Mouse (Mus musculus) embryonic facial prominence, embryonic 11.5 days (tissue): Measurements from ENCODE around the gene Cxcl17. TPM values are rescaled to one million over a fixed set of nuclear protein-coding genes. Genes with fewer than 3 reads are reported as not detected.
A peak's percentile ranks its signal among the peaks of the same experiment; 100 is the strongest.
"Not testable (repeated sequence)": the region's sequence is repeated elsewhere in the genome, so short reads cannot be mapped to it uniquely, and the experiment has no call there.

Experiments
- ATAC-seq: fragments of 200-750 bp; cut with Nextera tagmentation; replicated peaks from 2 replicates; pipeline ENCODE4 v1.8.0; 2017; ENCODE audit warnings: low read depth; ENCODE audit not compliant: insufficient number of reproducible peaks, low FRiP score, low TSS enrichment
- DNase-seq: peaks from one replicate; pipeline ENCODE4 v3.0.0-alpha.2; 2015; ENCODE audit warnings: low spot score
- H3K27ac ChIP-seq: fragments of 300-500 bp; sonication (generic); replicated peaks from 2 replicates; pipeline ENCODE4 v1.5.1; 2014; ENCODE audit warnings: mild to moderate bottlenecking, low read depth, low read length, control low read depth
- H3K27me3 ChIP-seq: fragments of 300-500 bp; sonication (generic); 2 replicates; pipeline ENCODE4 v1.6.1; 2014; ENCODE audit warnings: mild to moderate bottlenecking, low read length, moderate library complexity, mixed read lengths; ENCODE audit not compliant: control insufficient read depth, insufficient read depth
- H3K36me3 ChIP-seq: fragments of 300-500 bp; sonication (generic); replicated peaks from 2 replicates; pipeline ENCODE4 v1.6.1; 2014; ENCODE audit warnings: low read depth, mild to moderate bottlenecking, low read length, moderate library complexity, mixed read lengths; ENCODE audit not compliant: control insufficient read depth, insufficient read depth
- H3K4me1 ChIP-seq: fragments of 300-500 bp; sonication (generic); 2 replicates; pipeline ENCODE4 v1.6.1; 2014; ENCODE audit warnings: low read length, mixed read lengths; ENCODE audit not compliant: control insufficient read depth, insufficient read depth
- H3K4me2 ChIP-seq: fragments of 300-500 bp; sonication (generic); 2 replicates; pipeline ENCODE4 v1.6.1; 2014; ENCODE audit warnings: low read depth, mild to moderate bottlenecking, control low read depth, low read length, moderate library complexity
- H3K4me3 ChIP-seq: fragments of 300-500 bp; sonication (generic); 2 replicates; pipeline ENCODE4 v1.5.1; 2014; ENCODE audit warnings: low read depth, low read length, control low read depth
- H3K9ac ChIP-seq: fragments of 300-500 bp; sonication (generic); replicated peaks from 2 replicates; pipeline ENCODE4 v1.6.1; 2014; ENCODE audit warnings: mild to moderate bottlenecking, control low read depth, low read length
- H3K9me3 ChIP-seq: fragments of 300-500 bp; sonication (generic); replicated peaks from 2 replicates; pipeline ENCODE4 v1.6.1; 2016; ENCODE audit warnings: mild to moderate bottlenecking, low read length, inconsistent platforms, mixed read lengths; ENCODE audit not compliant: control insufficient read depth
- WGBS: fragments of 180-500 bp; shearing (Covaris S2); extraction: QIAGEN DNeasy Blood & Tissue Kit; methylation state at CpG from one replicate; pipeline ENCODE4 v1.1.7; 2014; 5-methylcytosine and 5-hydroxymethylcytosine counted together
- polyA plus RNA-seq: library from polyadenylated mRNA; unstranded; fragments of >200 nt; fragmentation: Nextera tagmentation; extraction: Ambion mirVana; gene quantifications from 2 replicates; pipeline ENCODE4 v1.2.1, GENCODE M21; 2014

Cxcl17 gene
- polyA plus RNA-seq, 1 experiment from 2014 or later = not detected

- Histone ChIP-seq H3K36me3 (no peaks in the 10 kb centered on the region), H3K27ac (no peak overlapping the region), H3K4me3 (no peak overlapping the region), H3K9me3 (no peaks in the 10 kb centered on the region), H3K27me3 (no peaks in the 10 kb centered on the region), H3K4me1 (no peaks in the 10 kb centered on the region; the same call in 1 of the 2 replicates), H3K4me2 (no peak overlapping the region), H3K9ac (no peak overlapping the region)
- WGBS = 89% methylated on average over 6 of the region's 6 CpGs
- ATAC-seq = no peak
- DNase-seq = no peak
Observed at GRCm38 (mm10) chr7:25432381-25432780, 19.7 kb upstream of the Cxcl17 start.

DNA sequence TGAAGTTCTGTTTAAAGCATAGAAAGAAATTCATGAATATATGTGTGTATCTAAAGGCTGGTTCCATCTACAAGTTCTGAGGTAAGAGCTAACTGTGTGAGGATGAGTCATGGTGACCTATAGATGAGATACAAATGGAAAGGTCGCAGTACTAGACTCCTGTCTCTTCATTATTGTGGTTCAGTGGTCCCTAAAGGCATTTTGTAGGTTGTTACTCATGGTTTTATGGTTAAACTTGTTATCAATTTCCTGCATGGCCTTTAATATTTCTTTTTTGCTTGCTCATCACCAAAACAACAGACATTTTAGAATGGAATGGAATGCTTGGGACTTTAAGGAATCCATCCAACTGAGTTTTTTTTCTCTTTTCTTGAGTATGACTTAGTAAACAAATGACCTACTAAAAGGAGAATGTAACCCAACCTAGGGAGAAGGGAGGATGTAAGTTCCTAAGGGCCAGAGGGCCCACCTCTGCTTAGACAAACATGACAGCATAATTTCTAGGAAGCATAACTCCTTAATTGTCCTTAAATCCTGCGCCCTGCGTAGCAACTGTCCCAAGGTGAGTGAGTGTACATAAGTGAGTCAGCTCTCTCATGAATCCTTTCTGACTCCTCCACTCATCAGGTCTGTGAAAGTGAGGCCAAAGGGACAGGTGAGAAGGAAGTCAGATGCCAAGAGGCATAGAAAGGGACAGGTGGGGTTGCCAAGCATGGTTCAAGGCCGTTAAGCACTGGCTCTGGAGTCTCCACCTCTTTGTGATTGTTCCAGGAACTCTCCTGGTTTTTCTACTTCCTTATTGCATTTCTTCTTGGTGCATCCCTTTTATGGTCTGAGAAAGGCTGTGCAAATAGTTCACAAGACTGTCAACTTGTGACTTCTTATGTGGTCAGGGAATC, 17.4 kb upstream of the Cxcl17 start:
- DNase-seq = no peak
- Histone ChIP-seq H3K4me2 (no peak overlapping the region), H3K36me3 (no peaks in the 10 kb centered on the region), H3K9me3 (no peaks in the 10 kb centered on the region), H3K9ac (no peak overlapping the region), H3K27ac (no peak overlapping the region), H3K27me3 (no peaks in the 10 kb centered on the region), H3K4me1 (no peaks in the 10 kb centered on the region; the same call in 1 of the 2 replicates), H3K4me3 (no peak overlapping the region)
- WGBS = 82% methylated on average over 4 of the region's 4 CpGs
- ATAC-seq = no peak

DNA sequence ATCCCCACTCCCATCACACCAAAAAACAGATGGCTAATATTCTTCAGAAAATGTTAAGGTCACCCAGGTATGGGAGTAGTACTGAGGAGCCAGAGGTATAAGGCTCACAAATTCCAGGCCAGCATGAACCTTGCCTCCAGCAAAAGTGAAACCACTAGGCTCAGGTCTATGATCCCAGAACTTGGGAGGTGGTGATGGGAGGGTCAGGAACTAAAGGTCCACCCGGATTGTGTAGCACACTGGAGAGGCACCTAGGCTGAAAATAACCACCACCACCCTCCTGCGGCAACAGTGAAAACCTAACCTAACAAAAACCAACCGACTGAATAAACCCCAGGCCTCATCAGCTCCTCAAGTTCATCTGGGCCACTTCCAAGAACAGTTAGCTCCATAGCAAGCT, 15.6 kb upstream of the Cxcl17 start:
- Histone ChIP-seq H3K4me3 (no peak overlapping the region), H3K27me3 (no peaks in the 10 kb centered on the region), H3K4me1 (no peaks in the 10 kb centered on the region; the same call in 1 of the 2 replicates), H3K27ac (no peak overlapping the region), H3K4me2 (no peak overlapping the region), H3K9ac (no peak overlapping the region), H3K9me3 (no peaks in the 10 kb centered on the region), H3K36me3 (no peaks in the 10 kb centered on the region)
- ATAC-seq (no peak), DNase-seq (no peak)
- WGBS = 90% methylated on average over 3 of the region's 3 CpGs

- Histone ChIP-seq H3K27ac (no peak overlapping the region), H3K36me3 (no peaks in the 10 kb centered on the region), H3K27me3 (peaks cover 3% of the 10 kb centered on the region), H3K9ac (no peak overlapping the region), H3K4me2 (no peak overlapping the region), H3K9me3 (no peaks in the 10 kb centered on the region), H3K4me3 (no peak overlapping the region), H3K4me1 (no peaks in the 10 kb centered on the region)
- ATAC-seq = no peak
- no peak for DNase-seq
- 81% methylated on average over 5 of the region's 5 CpGs for WGBS
Observed at GRCm38 (mm10) chr7:25427144-25427543, 14.5 kb upstream of the Cxcl17 start.

GRCm38 (mm10) chr7:25426380-25426779, 13.7 kb upstream of the Cxcl17 start:
- H3K27ac ChIP-seq, H3K9me3 ChIP-seq, ATAC-seq, H3K4me3 ChIP-seq, H3K4me2 ChIP-seq, H3K36me3 ChIP-seq, H3K4me1 ChIP-seq, H3K27me3 ChIP-seq, H3K9ac ChIP-seq, DNase-seq: not testable (repeated sequence)
- WGBS = 89% methylated on average over 4 of the region's 4 CpGs

GRCm38 (mm10) chr7:25424429-25424828, 11.7 kb upstream of the Cxcl17 start:
- H3K4me2 ChIP-seq = no peak overlapping the region
- no peaks in the 10 kb centered on the region for H3K36me3 ChIP-seq
- H3K9me3 ChIP-seq = no peaks in the 10 kb centered on the region
- no peak overlapping the region for H3K9ac ChIP-seq
- peak; percentile 92 for DNase-seq
- H3K27ac ChIP-seq = no peak overlapping the region
- 37% methylated on average over 4 of the region's 4 CpGs for WGBS
- peak; percentile 15; the same call in 1 of the 2 replicates for ATAC-seq
- H3K27me3 ChIP-seq = peaks cover 3% of the 10 kb centered on the region
- H3K4me3 ChIP-seq = no peak overlapping the region
- H3K4me1 ChIP-seq = no peaks in the 10 kb centered on the region

DNA sequence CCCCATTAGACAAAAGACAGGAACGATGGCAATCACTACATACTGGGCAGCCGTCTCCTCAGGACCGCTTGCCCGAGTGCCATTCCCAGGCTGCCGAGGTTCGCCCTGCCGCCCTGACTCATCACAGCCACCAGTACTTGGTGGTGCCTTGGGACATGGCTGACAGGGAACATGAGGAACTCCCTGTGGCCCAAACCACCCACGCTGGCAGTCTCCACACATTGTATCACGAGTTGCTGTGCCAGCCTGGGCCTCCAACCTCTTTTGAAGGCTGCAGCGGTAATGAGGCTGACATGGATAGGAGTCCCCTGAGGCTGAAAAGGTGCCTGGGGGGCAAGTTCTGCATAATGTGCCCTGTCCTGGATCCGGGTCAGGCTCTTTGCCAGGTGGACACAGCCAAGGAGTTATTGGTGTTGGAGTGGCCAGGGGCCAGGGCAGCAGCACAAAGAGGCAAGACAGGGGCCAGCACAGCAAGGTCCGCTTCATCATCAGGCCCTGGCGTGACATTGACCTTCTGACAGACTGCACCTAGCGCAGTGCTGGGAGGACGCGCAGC, 9.7 kb upstream of the Cxcl17 start:
- 68% methylated on average over 16 of the region's 16 CpGs for WGBS
- H3K9me3 ChIP-seq = no peaks in the 10 kb centered on the region
- H3K27ac ChIP-seq = no peak overlapping the region
- ATAC-seq (no peak), DNase-seq (no peak)
- H3K4me3 ChIP-seq = no peak overlapping the region
- H3K4me1 ChIP-seq = no peaks in the 10 kb centered on the region
- H3K36me3 ChIP-seq = no peaks in the 10 kb centered on the region
- peaks cover 3% of the 10 kb centered on the region for H3K27me3 ChIP-seq
- no peak overlapping the region for H3K9ac ChIP-seq
- H3K4me2 ChIP-seq = no peak overlapping the region

- Histone ChIP-seq H3K9ac (no peak overlapping the region), H3K4me1 (no peaks in the 10 kb centered on the region), H3K36me3 (no peaks in the 10 kb centered on the region), H3K27me3 (peaks cover 3% of the 10 kb centered on the region), H3K27ac (no peak overlapping the region), H3K9me3 (no peaks in the 10 kb centered on the region), H3K4me3 (no peak overlapping the region), H3K4me2 (no peak overlapping the region)
- DNase-seq (no peak), ATAC-seq (no peak)
- 87% methylated on average over 4 of the region's 4 CpGs for WGBS
Observed at GRCm38 (mm10) chr7:25419943-25420342, 7.3 kb upstream of the Cxcl17 start.
